Mouse (Mus musculus) thymus, postnatal 14 days (tissue): Measurements from ENCODE around the gene Dnm3.
A peak's percentile ranks its signal among the peaks of the same experiment; 100 is the strongest.

Experiments used
- DNase-seq: peaks from one replicate; pipeline ENCODE4 v3.0.0; 2021

Gene Dnm3

DNA sequence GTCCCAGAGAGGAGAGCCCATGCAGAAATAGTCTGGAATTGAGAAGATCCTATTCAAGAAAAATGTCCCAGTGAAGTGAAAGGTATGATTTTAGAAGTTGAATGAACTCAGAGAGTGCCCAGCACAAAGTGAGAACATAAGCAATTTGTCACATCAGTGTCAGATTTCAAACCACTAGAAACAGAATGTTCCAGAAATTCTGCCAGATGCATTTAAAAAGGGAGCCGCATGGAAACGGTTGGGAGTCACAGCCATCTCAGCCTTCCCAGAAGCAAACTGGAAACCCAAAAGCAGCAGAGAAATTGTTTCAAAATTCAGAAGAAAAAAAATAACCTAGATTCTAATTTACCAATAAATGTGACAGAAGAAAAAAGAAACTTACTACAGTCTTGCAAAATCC is 154.7 kb downstream of the Dnm3 start:
- DNase-seq = no peak

DNA sequence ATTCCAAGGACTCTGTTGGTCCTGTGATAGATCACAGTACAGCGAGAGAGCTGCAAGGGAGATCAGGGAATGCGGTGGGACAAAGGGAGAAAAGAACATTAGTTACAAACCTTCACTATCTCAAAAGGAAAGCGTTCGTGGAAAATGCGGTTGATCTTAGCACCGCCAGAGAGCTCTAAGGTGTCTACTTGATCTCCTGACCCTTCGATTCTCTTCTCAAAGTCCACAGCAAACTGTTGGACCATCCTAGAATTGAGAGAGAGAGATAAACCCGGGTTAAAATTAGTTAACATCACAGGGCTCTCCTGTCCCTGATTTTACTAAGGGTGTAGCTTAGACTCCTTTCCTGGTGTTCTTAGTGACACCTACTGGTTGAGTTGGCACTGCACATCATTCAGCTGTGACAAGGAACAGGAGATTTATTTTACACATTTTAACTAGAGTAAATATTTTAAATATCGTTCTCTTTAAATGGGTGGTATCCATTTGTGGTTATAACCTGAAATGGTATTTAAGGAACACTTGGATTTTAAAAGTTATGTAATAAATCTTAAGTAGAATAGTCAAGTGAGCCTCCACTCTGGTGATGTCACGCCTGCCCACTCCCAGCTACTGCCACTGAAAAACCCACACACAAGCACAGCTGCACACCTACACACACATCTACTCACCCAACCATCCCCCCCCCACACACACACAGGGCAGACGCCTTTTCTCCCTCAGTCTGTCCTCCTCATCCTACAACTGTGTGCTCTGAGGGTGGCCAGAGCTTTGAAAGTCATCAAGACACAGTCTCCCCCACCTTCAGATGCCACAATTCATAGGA is 164.2 kb downstream of the Dnm3 start:
- peak; percentile 34 for DNase-seq

DNA sequence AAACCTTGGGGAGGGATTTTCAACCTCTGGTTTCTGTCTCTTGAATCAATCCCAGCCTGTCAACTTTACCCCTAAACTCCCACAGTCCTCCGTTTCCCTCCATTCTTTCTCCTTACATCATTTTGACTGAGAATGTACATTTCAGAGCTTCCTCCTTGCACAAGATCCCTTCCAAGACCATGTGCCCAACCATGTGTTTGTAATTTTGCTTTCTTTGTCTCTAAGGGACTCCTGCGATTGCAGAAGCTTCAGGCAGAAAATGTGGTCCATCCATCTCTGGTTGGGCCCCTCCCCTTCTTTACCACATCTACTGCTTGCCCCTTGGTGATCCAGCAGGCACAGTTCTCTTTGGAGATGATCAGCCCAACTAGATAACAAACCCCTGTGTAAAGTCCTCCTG is 165.2 kb downstream of the Dnm3 start:
- DNase-seq = no peak

DNA sequence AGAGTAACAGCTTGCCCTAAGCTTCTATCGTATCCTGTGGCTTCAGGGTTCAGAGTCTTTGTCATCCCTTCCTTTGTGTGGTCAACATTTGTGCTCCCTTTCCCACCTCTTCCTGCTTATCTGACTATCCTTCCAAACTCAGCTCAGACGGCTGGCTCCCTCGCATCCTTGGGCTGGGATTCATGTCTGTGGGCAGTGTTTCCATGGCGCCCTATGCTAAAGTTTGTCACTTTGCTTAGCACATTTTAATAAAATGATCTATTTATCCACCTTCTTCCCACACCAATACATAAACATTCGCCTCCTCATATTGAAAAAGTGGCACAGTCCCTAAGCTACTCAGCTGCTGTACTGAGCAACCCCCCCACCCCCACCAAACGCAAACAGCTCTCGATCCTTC is 165.7 kb downstream of the Dnm3 start:
- DNase-seq = no peak

DNA sequence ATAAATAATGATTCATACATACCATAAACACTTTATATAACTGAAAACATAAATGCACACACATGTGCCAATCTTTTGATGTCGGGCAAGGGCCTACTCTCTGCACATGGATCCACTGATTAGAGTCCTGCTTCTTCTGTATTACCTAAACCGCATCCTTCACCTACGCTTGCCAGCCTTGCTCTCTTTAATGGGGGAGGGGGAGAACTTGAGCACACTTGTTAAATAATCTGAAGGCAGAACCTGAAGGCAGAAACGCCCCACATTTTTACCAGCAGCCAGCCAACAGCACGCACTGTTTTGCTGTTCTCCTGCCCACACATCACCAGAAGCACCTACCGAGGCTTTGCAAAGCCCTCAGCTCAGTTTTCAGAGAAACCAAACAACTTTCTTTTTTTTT is 172.6 kb downstream of the Dnm3 start:
- DNase-seq = no peak

DNA sequence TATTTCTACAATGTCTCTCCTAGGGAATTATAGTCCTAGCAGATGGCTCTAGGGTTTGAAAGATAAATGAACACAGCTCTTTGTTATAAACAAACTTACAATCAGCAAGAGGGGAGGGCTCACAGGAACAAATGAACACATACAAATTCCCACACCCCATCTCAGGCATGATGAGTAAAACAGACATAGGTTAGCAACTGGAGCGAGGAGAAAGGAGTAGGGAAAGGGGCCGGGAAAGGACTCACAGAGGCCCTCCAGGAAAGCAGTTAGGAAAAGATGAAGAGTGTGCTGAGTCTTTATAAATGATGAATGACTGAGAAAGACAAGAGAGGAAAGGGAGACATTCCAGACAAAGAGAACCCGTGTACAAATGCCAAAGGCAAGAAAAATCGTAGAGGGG is 175.4 kb downstream of the Dnm3 start:
- DNase-seq = no peak

DNA sequence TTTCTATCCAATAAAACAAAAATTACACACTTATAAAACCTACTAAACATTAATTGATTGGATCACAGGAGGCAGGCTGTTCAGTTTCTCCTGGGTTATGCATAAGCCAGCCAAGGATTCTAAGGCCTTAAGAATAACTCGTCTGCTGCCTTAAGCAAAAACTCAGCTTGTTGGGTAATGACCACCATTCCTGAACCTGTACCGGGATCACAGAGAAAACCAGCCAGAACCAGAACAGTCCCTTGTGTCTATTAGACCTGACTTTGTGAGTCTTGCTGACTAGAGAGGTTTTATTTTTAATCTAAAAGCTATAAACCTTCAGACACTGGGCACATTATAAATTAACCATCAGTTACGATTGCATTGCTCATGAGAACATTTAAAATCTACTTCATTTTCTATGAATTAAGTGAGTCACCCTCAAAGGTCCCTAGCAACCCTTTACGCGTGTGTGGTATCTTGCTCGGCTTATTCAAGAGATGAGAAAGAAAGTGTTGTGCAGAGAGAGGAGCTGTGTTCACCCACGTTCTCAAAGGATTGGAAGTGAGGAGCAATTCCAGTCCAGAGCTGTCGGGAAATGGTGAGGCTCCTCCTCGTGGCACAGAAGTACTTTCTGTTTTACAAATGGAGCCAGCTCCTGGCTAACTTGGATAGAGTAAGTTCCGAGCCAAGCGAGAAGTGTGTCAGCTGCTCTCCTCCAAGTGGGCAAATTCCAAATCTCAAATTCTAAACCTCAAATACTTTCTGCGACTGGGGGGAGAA is 178.1 kb downstream of the Dnm3 start:
- DNase-seq = no peak

DNA sequence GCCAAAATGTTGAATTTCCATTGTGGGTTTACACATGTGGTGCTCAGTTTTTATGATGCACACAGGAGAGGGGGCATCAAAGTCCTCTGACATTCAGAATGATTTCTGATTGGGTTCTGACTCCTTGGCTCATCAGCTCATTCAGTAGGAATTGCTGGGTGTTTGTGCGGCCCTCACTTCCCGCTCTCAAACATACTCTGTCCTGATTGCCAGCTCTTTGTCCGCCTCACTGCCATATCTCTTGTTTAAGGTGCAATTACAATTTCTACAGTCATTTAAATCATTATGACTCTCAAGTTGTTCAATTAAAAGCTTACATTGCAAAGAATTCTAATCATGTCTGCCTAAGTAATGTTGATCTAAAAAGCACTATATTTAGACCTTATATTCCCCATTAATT is 179.3 kb downstream of the Dnm3 start:
- no peak for DNase-seq

DNA sequence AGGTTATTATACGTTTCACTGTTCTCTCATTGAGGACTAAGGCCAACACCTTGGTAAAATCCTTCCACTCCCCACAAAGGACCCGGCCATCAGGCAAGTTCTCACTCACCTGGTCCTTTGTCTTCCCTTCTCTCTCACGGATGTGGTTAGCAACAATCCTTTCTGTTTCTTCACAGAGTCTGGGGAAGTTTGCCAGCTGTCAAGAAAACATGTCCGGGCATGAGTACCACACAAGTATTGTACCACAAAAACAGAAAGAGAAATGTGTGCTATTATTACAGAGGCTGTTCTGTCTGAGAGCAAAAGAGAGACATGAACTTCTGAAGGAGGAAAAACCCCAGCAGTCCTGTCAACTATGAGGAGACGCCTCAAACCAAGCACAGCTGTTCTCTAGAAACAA is 182.4 kb downstream of the Dnm3 start:
- peak; percentile 50 for DNase-seq

DNA sequence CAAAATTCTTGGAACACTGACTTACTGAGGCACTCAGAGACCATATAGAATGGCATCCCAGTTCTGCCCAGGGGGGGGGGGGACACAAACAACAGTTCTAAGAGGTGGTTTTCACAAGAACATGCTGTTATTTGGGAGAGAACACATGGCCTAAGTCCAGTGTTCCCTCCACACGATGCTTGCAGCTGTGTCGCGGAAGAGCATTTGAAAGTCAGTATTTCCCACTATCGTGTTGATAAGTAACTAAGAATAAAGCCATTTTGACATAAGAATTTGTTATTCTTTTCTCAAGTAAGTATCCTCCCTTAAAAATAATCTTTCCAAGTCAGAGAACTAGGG is 183.3 kb downstream of the Dnm3 start:
- DNase-seq = no peak

DNA sequence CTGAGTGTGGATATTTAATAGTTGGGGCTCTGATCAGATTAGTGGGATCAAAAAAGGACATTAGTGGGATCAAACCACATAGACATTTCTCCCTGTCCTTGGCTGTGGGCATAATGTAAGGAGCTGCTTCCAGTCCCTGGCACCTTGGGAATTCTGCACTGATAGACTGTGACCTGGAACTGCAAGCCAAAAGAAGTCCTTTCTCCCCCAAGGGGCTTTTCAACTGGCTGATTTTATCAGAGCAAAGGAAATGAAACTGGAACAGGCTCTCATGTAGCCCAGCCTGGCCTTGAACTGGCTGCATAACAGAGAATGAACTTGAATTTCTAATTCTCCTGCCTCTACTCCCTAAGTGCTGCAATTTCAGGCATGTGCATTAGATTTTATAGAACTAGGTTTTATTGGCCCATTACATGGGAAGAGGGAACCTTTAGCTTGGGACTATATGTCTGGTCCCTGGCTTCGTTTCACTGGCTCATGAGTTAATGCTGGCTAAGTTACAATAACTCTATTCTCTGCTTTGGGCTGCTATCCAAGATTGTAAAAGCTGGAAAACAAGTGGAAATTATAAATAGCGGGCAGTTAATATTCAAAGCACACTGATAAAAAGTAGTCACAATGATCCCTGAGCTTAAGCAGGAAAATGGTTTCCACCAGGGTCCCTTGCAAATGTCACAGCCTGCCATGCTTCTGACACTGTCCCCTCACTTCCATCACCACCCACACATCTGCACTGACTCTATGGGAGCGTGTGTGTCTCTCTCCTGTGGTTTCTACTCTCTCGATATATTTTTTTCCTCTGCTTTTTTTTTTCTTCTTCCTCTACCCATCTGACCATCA is 183.9 kb downstream of the Dnm3 start:
- DNase-seq = no peak

DNA sequence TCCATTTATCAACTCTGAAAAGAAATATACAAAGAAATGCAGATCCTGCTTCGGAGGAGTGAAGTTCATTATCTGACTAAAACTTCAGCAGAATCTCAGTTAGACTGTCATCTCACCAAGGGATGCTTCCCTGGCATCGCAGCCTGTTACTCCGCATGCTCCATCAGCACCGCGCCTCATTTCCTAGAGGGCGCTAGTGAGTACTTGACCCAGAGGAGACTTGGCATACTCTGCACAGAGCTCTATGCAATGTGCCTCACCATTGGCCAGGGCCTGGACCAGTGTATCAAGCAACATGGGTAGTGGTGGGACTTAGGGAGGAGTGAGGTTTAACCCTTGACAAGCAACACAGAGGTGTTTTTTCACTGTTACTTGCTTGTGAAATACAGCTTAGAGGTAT is 190.9 kb downstream of the Dnm3 start:
- peak; percentile 45 for DNase-seq

DNA sequence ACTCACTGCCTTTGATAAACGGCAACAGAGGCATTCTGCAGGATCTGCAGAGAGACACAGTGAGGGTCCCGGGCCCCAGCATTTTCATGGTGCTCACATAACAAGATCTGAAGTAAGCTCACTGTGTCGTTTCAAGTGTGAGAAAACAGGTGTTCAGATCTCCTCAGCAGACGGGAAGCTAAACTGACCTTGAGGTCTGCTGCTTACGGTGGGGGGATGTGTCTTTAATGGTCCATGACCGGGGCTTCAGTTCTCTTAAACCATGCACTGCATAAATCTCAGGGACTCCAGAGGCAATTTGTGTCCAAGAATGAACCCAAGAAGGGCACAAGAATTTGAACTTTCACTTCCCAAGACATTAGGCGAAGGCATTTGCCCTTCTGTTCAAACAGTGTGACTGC is 195.9 kb downstream of the Dnm3 start:
- DNase-seq = peak; percentile 34

DNA sequence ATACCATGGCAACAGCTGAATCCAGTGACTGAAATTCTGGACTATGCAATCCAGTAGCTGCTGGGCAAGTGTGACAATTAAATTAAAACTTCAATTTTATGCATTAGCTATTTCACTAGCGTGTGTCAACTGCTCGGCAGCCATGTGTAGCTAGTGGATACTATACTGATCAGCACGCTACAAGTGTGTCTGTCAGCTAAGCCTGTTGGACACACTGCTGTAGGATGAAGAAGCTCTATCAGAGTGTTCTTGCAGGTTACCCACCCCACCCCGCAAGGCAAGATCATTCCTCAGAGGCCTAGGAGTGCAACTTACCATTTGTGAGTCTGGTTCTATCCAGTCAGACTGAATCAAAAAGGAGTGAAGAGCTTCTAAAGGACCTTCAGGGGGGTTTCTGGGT is 197.8 kb downstream of the Dnm3 start:
- no peak for DNase-seq

DNA sequence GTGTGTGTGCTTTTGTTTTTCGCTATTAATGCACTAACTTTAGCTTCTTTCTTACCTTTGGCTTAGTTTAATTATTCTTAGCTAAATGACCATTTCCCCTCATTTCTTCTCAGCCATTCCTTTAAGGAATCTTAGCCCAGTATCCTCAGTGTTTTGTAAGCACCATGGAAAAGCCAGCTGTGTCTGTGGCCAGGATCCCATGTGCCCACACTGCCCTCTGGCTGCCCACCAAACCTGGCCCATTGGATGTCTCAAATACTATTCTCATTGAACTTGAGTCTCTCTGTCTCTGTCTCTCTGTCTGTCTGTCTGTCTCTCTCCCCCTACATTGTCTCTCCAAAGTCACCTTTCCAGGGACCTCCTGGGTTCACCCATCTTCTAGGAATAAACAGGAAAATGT is 201.8 kb downstream of the Dnm3 start:
- DNase-seq = no peak

DNA sequence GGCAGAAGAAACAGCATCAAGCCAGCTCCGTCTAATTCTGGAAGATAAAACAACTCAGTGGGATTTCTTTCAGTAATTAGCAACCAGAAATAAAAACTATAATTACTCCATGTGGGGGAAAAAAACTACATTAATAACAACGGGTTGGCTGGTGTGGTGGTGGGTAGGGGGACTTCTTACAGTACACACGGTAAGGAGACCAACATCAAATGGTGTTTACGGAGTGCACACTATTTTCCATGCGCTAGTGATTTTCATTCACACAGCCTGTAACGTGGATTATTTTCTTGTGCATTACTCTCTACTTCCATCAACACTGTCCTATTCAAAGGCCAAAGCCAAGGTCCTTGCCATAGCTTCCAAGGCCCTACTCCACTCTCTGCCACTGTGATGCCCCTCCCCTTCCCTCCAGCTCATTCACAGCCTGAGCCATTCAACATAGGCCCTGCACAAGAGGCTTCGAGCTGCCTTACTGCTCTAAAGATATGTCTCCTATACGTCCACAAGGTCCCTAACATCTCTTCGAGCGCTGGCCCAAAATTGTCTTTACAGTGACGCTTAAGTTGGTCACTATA is 203.1 kb downstream of the Dnm3 start:
- no peak for DNase-seq

DNA sequence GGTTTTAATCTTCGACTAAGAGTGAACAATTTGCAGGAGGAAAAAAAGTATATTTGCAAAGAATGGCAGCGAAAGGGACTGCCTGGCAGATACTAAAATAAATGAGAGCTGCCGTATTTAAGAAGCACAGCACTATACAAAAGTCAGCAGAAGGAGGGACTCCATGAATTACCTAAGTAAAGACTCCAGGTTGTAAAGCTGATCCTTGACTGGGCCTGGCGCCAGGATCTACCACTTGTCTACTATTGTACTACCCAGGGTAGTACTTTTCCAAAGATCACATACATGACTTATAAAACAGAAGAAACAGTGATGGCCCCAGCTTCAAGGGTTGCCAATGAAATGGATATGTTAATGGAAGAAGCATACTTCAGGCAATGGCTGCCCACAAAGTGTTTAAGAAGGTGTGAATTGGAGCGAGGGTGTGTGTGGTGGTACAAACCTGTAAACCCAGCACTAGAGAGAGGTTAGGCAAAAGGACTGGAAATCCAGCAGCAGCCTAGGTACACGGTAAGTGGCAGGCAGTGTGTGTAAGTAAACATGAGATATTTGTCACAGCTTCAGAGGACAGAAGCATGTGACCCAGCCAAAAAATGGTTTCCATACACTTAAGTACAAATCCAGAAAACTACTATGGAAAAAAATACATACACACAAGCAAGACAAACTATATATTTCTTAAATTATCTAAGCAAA is 220.8 kb downstream of the Dnm3 start:
- DNase-seq = no peak

DNA sequence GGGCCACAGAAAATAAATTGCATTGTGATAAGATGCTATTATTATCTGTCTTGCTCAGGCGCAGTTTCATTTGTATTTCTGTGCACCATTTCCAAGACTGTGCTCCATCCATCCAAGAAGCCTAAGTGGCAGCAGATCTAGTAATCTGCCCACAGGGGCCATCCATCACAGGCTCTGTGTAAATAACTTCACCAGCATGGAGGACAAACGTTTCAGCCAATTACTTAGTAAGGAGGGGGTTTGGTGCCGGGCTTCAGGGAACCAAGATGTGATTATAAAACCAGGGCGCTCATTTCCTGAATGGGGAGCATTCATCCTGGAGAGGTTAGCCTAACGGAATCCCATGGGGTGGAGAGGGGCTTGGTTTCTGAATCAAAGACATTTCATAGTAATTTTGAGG is 222.9 kb downstream of the Dnm3 start:
- DNase-seq = no peak

DNA sequence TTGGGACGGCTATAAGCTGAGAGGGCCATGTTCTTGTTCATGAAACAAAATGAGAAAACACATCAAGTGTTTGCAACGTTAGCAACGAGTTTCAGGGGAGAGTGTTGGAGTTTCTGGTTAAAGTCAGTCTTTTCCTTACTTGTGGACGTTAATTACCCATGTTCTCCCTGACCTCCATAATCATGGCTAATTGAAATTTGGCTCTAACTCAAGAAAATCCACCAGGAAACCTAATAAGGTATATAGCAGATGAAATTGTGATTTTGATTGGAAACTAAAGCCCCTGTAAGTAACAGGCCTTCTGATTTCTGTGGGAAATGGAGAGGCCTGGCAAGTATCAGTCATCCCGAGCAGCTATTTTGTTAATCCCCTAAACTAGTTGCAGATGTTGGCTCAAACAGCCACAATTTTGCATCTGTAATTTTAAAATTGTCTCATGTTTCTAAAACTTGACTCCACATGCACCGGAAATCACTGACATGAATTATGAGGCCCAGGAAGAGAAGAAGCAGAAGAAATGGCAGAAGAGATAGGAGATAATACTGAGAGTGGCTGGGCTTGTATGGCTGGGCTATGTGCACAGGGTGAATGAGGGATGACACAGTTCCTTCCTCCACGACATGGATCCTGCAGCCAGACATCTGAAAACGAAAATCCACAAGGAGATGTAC is 223.7 kb downstream of the Dnm3 start:
- DNase-seq = no peak

DNA sequence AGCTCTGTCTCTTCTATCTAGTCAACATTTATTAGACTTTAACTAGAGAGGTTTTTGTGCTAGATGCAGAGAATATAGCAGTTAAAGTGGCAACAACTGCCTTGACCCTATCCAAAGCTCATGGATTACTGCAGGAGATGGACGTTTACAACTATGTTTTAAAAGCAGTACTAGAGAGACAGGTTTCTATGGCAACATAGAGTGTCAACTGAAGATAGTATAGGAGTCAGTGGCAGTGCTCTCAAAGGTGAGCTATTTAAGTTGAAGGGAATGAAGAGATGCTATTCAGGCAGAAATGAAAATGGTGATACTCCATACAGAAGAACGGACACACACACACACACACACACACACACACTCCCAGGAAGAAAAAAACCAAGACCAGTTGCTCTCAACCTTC is 225.0 kb downstream of the Dnm3 start:
- no peak for DNase-seq

DNA sequence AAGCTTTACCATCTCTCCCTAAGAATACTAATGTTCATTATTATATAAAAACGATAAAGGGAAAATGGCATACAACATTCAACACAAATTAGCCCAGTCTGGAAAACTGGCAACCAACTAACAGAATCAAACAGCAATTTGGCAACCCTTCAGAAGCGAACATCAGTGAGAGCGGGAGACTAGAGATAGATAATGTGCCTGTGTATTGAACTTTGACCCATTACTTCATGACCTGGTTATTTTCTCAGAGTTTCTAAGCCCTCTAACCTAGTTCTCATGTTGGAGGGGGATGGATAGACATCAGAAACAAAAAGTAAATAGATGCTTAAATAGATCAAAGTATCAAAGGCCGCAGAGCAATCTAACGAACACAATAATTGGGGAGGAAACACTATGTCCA is 230.6 kb downstream of the Dnm3 start:
- no peak for DNase-seq

DNA sequence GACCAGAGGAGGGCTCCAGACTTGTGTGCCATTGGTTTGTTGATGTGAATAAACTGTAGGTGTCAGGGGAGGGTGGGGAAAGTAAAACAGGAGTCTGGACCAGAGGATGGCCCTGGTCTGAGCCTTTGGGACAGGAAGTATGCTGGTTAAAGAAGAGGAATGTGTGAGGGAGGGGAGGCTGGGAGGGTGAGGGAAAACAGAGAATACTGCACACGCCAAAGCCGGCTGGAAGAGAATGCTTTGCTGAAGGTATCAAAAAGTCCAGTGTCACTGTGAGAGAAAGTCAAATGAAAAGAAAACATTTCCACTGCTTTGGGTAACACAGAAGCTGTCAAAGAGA is 234.2 kb downstream of the Dnm3 start:
- no peak for DNase-seq
